Comparison of ENCODE assay signal across 14 mouse cellular contexts in genomic region chr15:21130660-21131059, GRCm38 (mm10).
DNase-seq lines count a peak whose midpoint lies in the region; ATAC-seq lines count a peak whose summit lies in the region.
"Had no signal": no experiment of that assay in that cellular context is flagged by ENCODE, and none has a peak within 500 bp of the region (broad histone marks: within the 10 kb centered on the region; RNA-seq: fewer than 3 reads in every experiment).

No protein-coding gene starts in this region.

- no peaks in the 10 kb centered on the region for H3K4me1 ChIP-seq in neural tube, embryonic 12.5 days
- H3K4me1 ChIP-seq in hindbrain, embryonic 11.5 days (replicated peaks; ENCODE audit: control insufficient read depth, insufficient read depth, low read length) = no peaks in the 10 kb centered on the region
- H3K4me1 ChIP-seq: embryonic facial prominence, embryonic 12.5 days had no signal

- no peak overlapping the region for H3K4me2 ChIP-seq in neural tube, embryonic 12.5 days (replicated peaks)
- H3K4me2 ChIP-seq in hindbrain, embryonic 11.5 days (replicated peaks; ENCODE audit: low read depth, low read length) = no peak overlapping the region
- H3K4me2 ChIP-seq: embryonic facial prominence, embryonic 12.5 days had no signal

- ATAC-seq in neural tube, embryonic 12.5 days (ENCODE audit: low FRiP score, low read depth) = peak; percentile 90
- ATAC-seq in hindbrain, embryonic 11.5 days (ENCODE audit: low FRiP score) = 0 out of 2 replicates have a peak, but pooled peaks have one; percentile 47
- ATAC-seq: activated CD4-positive, CD25-positive, alpha-beta regulatory T cell, adult 4 months had no signal

- H3K36me3 ChIP-seq in neural tube, embryonic 12.5 days = no peaks in the 10 kb centered on the region
- no peaks in the 10 kb centered on the region for H3K36me3 ChIP-seq in hindbrain, embryonic 11.5 days (ENCODE audit: control insufficient read depth, insufficient read depth, low read length)
- H3K36me3 ChIP-seq: embryonic facial prominence, embryonic 12.5 days had no signal

- no peaks in the 10 kb centered on the region for H3K9me3 ChIP-seq in neural tube, embryonic 12.5 days
- H3K9me3 ChIP-seq in hindbrain, embryonic 11.5 days (ENCODE audit: control insufficient read depth, low read length) = no peaks in the 10 kb centered on the region
- H3K9me3 ChIP-seq: embryonic facial prominence, embryonic 12.5 days had no signal

- H3K9ac ChIP-seq in neural tube, embryonic 12.5 days = no peak overlapping the region
- no peak overlapping the region for H3K9ac ChIP-seq in hindbrain, embryonic 11.5 days (ENCODE audit: low read depth, low read length)
- H3K9ac ChIP-seq: embryonic facial prominence, embryonic 12.5 days had no signal

- H3K27me3 ChIP-seq in neural tube, embryonic 12.5 days (replicated peaks) = no peaks in the 10 kb centered on the region
- H3K27me3 ChIP-seq in hindbrain, embryonic 11.5 days (ENCODE audit: control insufficient read depth, insufficient read depth, low read length) = no peaks in the 10 kb centered on the region
- H3K27me3 ChIP-seq: embryonic facial prominence, embryonic 12.5 days had no signal

- no peak overlapping the region for H3K4me3 ChIP-seq in neural tube, embryonic 12.5 days
- no peak overlapping the region for H3K4me3 ChIP-seq in hindbrain, embryonic 11.5 days (ENCODE audit: low read depth, low read length)
- H3K4me3 ChIP-seq: embryonic facial prominence, embryonic 12.5 days had no signal

- no peak overlapping the region for H3K27ac ChIP-seq in neural tube, embryonic 12.5 days
- no peak overlapping the region for H3K27ac ChIP-seq in hindbrain, embryonic 11.5 days (ENCODE audit: low read depth, low read length)
- H3K27ac ChIP-seq: embryonic facial prominence, embryonic 12.5 days; macrophage had no signal

- DNase-seq in cerebellum, postnatal 14 days = peak; percentile 1 to 4
- no peak for DNase-seq in cerebellum, adult 11 months
- no peak for DNase-seq in neural tube, embryonic 10.5 days (ENCODE audit: extremely low spot score, low spot score)
- peak; percentile 6 for DNase-seq in hindbrain, embryonic 11.5 days (ENCODE audit: low spot score)
- peak; percentile 64 for DNase-seq in retina, postnatal 1 day
- DNase-seq in right cerebral cortex, adult 2 months (ENCODE audit: low spot score in 2 of 2) = no peak
- no peak for DNase-seq in adrenal gland, postnatal 25 days
- DNase-seq: kidney, adult 11 months; kidney, postnatal 14 days; lung, adult 2 months had no signal

Comparison
In these comparisons a context has a peak if more than half of its experiments do, and no peak if none do; other contexts are left out.
1. DNase-seq: peak in cerebellum, postnatal 14 days (2 of 2), hindbrain, embryonic 11.5 days (single experiment) and retina, postnatal 1 day (single experiment); none in cerebellum, adult 11 months (single experiment), neural tube, embryonic 10.5 days (single experiment), right cerebral cortex, adult 2 months (0 of 2) and adrenal gland, postnatal 25 days (single experiment).